Mouse (Mus musculus) forebrain, embryonic 13.5 days (tissue): ENCODE data around the gene Hist2h2bb. TPM values are rescaled to one million over a fixed set of nuclear protein-coding genes. Genes with fewer than 3 reads are reported as not detected.
"Not testable (repeated sequence)": the region's sequence is repeated elsewhere in the genome, so short reads cannot be mapped to it uniquely, and the experiment has no call there.

Experiments used
- ATAC-seq: fragments of 200-750 bp; cut with Nextera tagmentation; 2 replicates; pipeline ENCODE4 v1.8.0; 2017
- H3K27ac ChIP-seq: fragments of 300-500 bp; sonication (generic); 2 replicates; pipeline ENCODE4 v1.5.1; 2015; ENCODE audit warnings: inconsistent platforms, mild to moderate bottlenecking, moderate library complexity
- H3K27me3 ChIP-seq: fragments of 300-500 bp; sonication (generic); 2 replicates; pipeline ENCODE4 v1.6.1; 2015; ENCODE audit warnings: mild to moderate bottlenecking, inconsistent platforms
- H3K36me3 ChIP-seq: fragments of 300-500 bp; sonication (generic); 2 replicates; pipeline ENCODE4 v1.6.1; 2015; ENCODE audit warnings: mild to moderate bottlenecking, inconsistent platforms; ENCODE audit not compliant: poor library complexity, severe bottlenecking
- H3K4me1 ChIP-seq: fragments of 300-500 bp; sonication (generic); 2 replicates; pipeline ENCODE4 v1.6.1; 2015; ENCODE audit warnings: inconsistent platforms
- H3K4me2 ChIP-seq: fragments of 300-500 bp; sonication (generic); 2 replicates; pipeline ENCODE4 v1.6.1; 2015; ENCODE audit warnings: inconsistent platforms, mild to moderate bottlenecking, moderate library complexity
- H3K4me3 ChIP-seq: fragments of 300-500 bp; sonication (generic); 2 replicates; pipeline ENCODE4 v1.5.1; 2015; ENCODE audit warnings: mild to moderate bottlenecking, inconsistent platforms
- H3K9ac ChIP-seq: fragments of 300-500 bp; sonication (generic); 2 replicates; pipeline ENCODE4 v1.6.1; 2015; ENCODE audit warnings: mild to moderate bottlenecking, inconsistent platforms
- H3K9me3 ChIP-seq: fragments of 300-500 bp; sonication (generic); replicated peaks from 2 replicates; pipeline ENCODE4 v1.6.1; 2016; ENCODE audit warnings: inconsistent platforms
- WGBS: fragments of 180-500 bp; shearing (Covaris S2); methylation state at CpG from one replicate; pipeline ENCODE4 v1.1.7; 2015; 5-methylcytosine and 5-hydroxymethylcytosine counted together
- polyA plus RNA-seq: library from polyadenylated mRNA; unstranded; fragments of >200 nt; fragmentation: Nextera tagmentation; extraction: Ambion mirVana; gene quantifications from 2 replicates; pipeline ENCODE4 v1.2.1, GENCODE M21; 2015

Hist2h2bb gene
- polyA plus RNA-seq, 1 experiment from 2014 or later, result 19.8 TPM

DNA sequence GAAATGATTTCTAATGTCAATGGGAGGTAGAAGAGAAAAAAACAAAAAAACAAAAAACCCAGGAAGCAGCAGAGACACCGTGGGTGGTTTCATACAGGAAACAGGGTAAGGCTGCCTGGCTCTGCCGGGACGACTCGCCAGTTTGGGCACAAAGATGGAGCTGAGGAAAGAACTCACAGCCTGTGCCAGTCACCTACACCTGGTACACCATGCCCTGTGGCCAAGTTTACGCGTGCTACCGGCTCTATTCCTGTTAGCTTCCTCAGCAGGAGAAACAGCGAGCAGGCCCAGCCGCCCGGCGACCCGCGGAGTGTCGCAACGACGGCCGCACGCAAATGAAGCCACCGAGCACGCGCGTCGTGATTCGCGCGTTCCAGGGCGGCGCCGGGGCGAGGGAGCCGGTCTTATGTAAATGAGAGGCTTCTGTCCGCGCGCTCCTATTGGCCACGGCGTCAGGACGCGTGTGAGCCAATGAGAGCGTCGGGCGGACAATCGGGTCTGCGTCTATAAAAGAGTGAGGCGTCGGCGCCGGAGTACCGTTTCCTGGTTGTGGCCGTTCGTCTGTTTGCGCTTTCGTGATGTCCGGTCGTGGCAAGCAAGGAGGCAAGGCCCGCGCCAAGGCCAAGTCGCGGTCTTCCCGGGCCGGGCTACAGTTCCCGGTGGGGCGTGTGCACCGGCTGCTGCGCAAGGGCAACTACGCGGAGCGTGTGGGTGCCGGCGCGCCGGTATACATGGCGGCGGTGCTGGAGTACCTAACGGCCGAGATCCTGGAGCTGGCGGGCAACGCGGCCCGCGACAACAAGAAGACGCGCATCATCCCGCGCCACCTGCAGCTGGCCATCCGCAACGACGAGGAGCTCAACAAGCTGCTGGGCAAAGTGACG, 24.3 kb upstream of the Hist2h2bb start, which contains the start of gene Hist2h2aa1:
TSS of gene Hist2h2aa1 (plus strand) at position 495 of the 884 bp plus-strand sequence.
- Histone ChIP-seq H3K4me3 (peak within 1 kb of the TSS; percentile 48), H3K4me1 (peaks cover 46% of the 10 kb centered on the region), H3K9ac (peak within 1 kb of the TSS; percentile 79), H3K4me2 (peak within 1 kb of the TSS; percentile 70), H3K27ac (peak within 1 kb of the TSS; percentile 96)
- H3K9me3 ChIP-seq, H3K36me3 ChIP-seq, H3K27me3 ChIP-seq: not testable (repeated sequence)
- WGBS, result under 1% methylated on average over 27 of the region's 88 CpGs
- ATAC-seq, result peak; percentile 91

DNA sequence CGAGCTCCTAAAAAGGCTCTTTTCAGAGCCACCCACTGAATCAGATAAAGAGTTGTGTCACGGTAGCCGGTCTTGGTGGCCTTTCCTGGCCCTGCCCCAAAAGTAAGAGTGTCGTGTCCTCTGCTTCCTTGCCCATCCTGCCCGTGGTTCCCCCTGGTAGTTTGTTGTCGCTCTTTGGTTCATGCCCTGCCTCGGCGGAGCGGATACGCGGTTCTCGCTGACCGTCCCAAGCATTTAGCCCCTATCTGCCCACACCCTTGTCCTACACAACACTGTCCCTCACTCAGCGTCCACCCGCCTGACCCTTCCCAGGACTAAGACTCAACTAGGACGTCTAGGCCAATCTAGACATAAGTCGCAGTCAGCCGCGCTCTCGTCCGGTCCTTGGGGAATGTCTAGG, 23.5 kb upstream of the Hist2h2bb start:
- Histone ChIP-seq H3K4me3 (peak overlapping the region; percentile 38), H3K9ac (peak overlapping the region; percentile 60; the same call in 1 of the 2 replicates), H3K27ac (peak overlapping the region; percentile 80), H3K4me2 (peak overlapping the region; percentile 51), H3K4me1 (peaks cover 42% of the 10 kb centered on the region)
- not testable (repeated sequence) for H3K9me3 ChIP-seq, ATAC-seq, H3K36me3 ChIP-seq, H3K27me3 ChIP-seq
- WGBS, result 0% methylated on average over 10 of the region's 21 CpGs

GRCm38 (mm10) chr3:96246427-96246856, 23.1 kb upstream of the Hist2h2bb start, which contains the start of gene Hist2h3c1:
Gene Hist2h3c1 (plus strand): TSS chr3:96246685.
- peak within 1 kb of the TSS; percentile 80 for H3K27ac ChIP-seq
- peak within 1 kb of the TSS; percentile 73 for H3K9ac ChIP-seq
- not testable (repeated sequence) for H3K9me3 ChIP-seq, H3K27me3 ChIP-seq, H3K36me3 ChIP-seq
- WGBS, result 0% methylated on average over 1 of the region's 47 CpGs
- H3K4me2 ChIP-seq, result peak within 1 kb of the TSS; percentile 62
- H3K4me3 ChIP-seq, result peak within 1 kb of the TSS; percentile 45
- peak; percentile 90 for ATAC-seq
- peaks cover 39% of the 10 kb centered on the region for H3K4me1 ChIP-seq

DNA sequence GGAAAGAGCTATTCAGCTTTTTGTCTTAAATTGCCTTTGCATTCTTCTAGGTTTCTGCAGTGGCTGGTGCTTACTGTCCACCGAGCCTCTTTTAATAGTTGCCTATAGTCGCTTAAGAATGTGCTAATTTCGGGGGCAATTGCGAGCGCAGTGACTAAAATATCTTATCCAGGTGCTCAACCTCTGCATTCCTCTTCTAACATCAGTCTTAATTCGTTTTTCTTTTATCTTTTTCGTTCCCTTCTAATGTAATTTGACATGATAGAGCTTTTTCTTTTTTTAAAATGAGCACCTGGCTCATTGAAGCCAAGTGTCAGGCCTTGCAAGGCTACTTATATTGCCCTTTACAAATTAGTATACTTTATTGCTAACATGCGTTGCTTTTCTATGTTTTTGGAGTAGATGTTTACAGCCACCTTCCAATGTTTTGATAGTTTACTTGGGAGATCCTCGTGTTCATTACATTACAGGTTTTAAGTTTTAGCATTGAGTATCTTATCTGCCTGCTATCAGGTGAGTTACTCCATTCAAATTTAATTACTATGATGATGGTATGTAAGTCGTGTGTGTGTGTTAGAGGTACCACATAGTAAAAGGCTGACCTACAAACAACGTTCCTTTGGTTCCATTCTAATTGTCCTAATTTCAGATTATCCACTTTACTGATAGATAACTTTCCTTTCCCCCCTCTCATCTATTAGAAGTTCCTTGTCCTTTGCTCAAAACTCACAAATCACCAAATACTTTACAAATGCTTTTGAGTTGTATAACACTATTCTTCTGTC, 22.0 kb upstream of the Hist2h2bb start:
- peak overlapping the region; percentile 71 for H3K27ac ChIP-seq
- peak overlapping the region; percentile 73 for H3K9ac ChIP-seq
- H3K36me3 ChIP-seq, result no peaks in the 10 kb centered on the region
- no peaks in the 10 kb centered on the region for H3K27me3 ChIP-seq
- H3K9me3 ChIP-seq, result no peaks in the 10 kb centered on the region
- peak overlapping the region; percentile 45 for H3K4me3 ChIP-seq
- H3K4me1 ChIP-seq, result peaks cover 39% of the 10 kb centered on the region
- peak overlapping the region; percentile 62 for H3K4me2 ChIP-seq
- ATAC-seq, result no peak
- WGBS, result 2% methylated on average over 11 of the region's 11 CpGs

- Histone ChIP-seq H3K9me3 (no peaks in the 10 kb centered on the region), H3K36me3 (no peaks in the 10 kb centered on the region), H3K27me3 (no peaks in the 10 kb centered on the region), H3K4me2 (peak overlapping the region; percentile 62), H3K4me1 (peaks cover 39% of the 10 kb centered on the region), H3K9ac (peak overlapping the region; percentile 73), H3K27ac (no peak overlapping the region), H3K4me3 (peak overlapping the region; percentile 45)
- WGBS, result 54% methylated on average over 6 of the region's 6 CpGs
- ATAC-seq, result no peak
Measured at GRCm38 (mm10) chr3:96248141-96249033, 21.2 kb upstream of the Hist2h2bb start.

DNA sequence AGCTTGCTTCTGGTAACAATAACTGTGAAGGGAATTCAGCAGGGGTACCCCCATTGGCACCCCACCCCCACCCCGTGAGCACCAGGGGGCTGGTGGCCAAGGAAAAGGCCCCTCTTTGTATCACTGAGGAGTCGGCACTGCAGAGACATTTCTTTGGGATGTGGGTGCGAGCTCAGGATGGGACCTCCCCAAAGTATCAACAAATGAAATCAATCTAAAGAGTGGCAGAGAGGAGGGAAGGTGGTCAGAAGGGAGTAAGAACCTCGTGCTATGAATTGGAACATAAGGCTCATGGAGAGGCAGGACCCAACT, 20.6 kb upstream of the Hist2h2bb start:
- H3K27ac ChIP-seq, result no peak overlapping the region
- no peaks in the 10 kb centered on the region for H3K27me3 ChIP-seq
- H3K9me3 ChIP-seq, result no peaks in the 10 kb centered on the region
- H3K9ac ChIP-seq, result 0 out of 2 replicates have a peak overlapping the region, but pooled peaks have one; percentile 73
- peak overlapping the region; percentile 62 for H3K4me2 ChIP-seq
- peak overlapping the region; percentile 45; the same call in 1 of the 2 replicates for H3K4me3 ChIP-seq
- no peaks in the 10 kb centered on the region for H3K36me3 ChIP-seq
- no peak for ATAC-seq
- H3K4me1 ChIP-seq, result peaks cover 34% of the 10 kb centered on the region
- WGBS, result 49% methylated on average over 4 of the region's 4 CpGs

- Histone ChIP-seq H3K4me3 (no peak overlapping the region), H3K27ac (no peak overlapping the region), H3K9ac (no peak overlapping the region), H3K4me2 (no peak overlapping the region), H3K27me3 (no peaks in the 10 kb centered on the region), H3K36me3 (no peaks in the 10 kb centered on the region), H3K9me3 (no peaks in the 10 kb centered on the region), H3K4me1 (peaks cover 25% of the 10 kb centered on the region)
- no peak for ATAC-seq
- 74% methylated on average over 3 of the region's 3 CpGs for WGBS
Measured at GRCm38 (mm10) chr3:96250890-96251289, 18.7 kb upstream of the Hist2h2bb start.

GRCm38 (mm10) chr3:96251787-96252186, 17.8 kb upstream of the Hist2h2bb start:
- no peak overlapping the region for H3K4me2 ChIP-seq
- WGBS, result 93% methylated on average over 3 of the region's 3 CpGs
- no peak for ATAC-seq
- H3K9ac ChIP-seq, result no peak overlapping the region
- no peak overlapping the region for H3K4me3 ChIP-seq
- peaks cover 25% of the 10 kb centered on the region for H3K4me1 ChIP-seq
- H3K27me3 ChIP-seq, result no peaks in the 10 kb centered on the region
- H3K9me3 ChIP-seq, result no peaks in the 10 kb centered on the region
- no peak overlapping the region for H3K27ac ChIP-seq
- no peaks in the 10 kb centered on the region for H3K36me3 ChIP-seq

DNA sequence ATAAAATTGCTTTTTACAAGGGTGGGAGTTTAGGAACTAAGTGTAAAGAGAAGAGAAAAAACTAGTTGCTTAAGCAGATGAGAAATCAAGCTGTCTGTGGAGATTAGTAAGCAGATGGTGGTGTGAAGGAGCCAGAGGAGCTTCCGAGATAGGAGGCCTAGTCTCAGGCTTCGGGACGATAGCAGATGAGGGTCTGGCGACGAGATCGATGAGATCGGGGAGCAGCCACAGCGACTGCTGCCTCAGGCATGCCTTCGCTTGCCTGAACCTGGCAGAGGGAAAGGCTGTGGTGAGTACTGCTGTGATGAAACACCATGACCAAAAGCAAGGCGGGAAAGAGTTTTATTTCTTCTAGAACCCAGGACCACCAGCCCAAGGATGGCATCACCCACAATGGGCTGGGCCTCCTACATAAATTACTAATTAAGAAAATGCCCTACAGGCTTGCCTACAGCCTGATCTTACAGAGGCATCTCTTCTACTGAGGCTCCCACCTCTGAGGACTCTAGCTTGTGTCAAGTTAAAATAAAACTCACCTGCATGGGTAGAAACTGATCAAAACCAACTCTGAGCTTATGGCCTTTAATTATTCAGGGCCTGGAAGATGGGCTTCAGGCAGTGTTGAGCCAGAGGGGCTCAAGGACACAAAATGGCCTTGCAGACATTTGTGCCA, 14.7 kb upstream of the Hist2h2bb start:
- Histone ChIP-seq H3K36me3 (no peaks in the 10 kb centered on the region), H3K4me1 (no peaks in the 10 kb centered on the region), H3K27ac (no peak overlapping the region), H3K27me3 (no peaks in the 10 kb centered on the region), H3K4me3 (no peak overlapping the region), H3K4me2 (no peak overlapping the region), H3K9ac (no peak overlapping the region), H3K9me3 (no peaks in the 10 kb centered on the region)
- no peak for ATAC-seq
- WGBS, result 69% methylated on average over 10 of the region's 10 CpGs

- Histone ChIP-seq H3K9ac (no peak overlapping the region), H3K36me3 (no peaks in the 10 kb centered on the region), H3K4me2 (no peak overlapping the region), H3K27ac (no peak overlapping the region), H3K4me1 (no peaks in the 10 kb centered on the region), H3K4me3 (no peak overlapping the region), H3K27me3 (no peaks in the 10 kb centered on the region), H3K9me3 (no peaks in the 10 kb centered on the region)
- ATAC-seq, result no peak
- 86% methylated on average over 5 of the region's 5 CpGs for WGBS
Measured at GRCm38 (mm10) chr3:96255926-96256593, 13.5 kb upstream of the Hist2h2bb start.

- Histone ChIP-seq H3K9ac (no peak overlapping the region), H3K4me3 (no peak overlapping the region), H3K4me1 (peaks cover 6% of the 10 kb centered on the region), H3K4me2 (no peak overlapping the region), H3K9me3 (no peaks in the 10 kb centered on the region), H3K27ac (no peak overlapping the region), H3K36me3 (no peaks in the 10 kb centered on the region), H3K27me3 (no peaks in the 10 kb centered on the region)
- no peak for ATAC-seq
- WGBS, result 84% methylated on average over 3 of the region's 3 CpGs
Measured at GRCm38 (mm10) chr3:96257190-96257589, 12.4 kb upstream of the Hist2h2bb start.
